Mouse (Mus musculus) E14TG2a.4 (cell line): ENCODE measurements around the gene Gm5460.

Experiments
- CTCF ChIP-seq: conservative IDR thresholded peaks from 2 replicates; pipeline ENCODE4 v1.5.1; 2014; ENCODE audit warnings: low read length
- NANOG ChIP-seq: IDR thresholded peaks from 2 replicates; pipeline ENCODE4 v1.6.1; 2014; ENCODE audit warnings: borderline replicate concordance, low read length, mixed read lengths

GRCm38 (mm10) chr14:33989201-33989600, 27.4 kb upstream of the Gm5460 start:
- TF ChIP-seq CTCF, result no peak
- no peak for TF ChIP-seq NANOG
